Mouse (Mus musculus) adipocyte (in vitro differentiated cells): ENCODE results near the gene Adam22.
A peak's percentile ranks its signal among the peaks of the same experiment; 100 is the strongest.

Source experiments
- DNase-seq: peaks from one replicate; pipeline ENCODE4 v3.0.0-alpha.2; 2016; ENCODE audit warnings: low spot score

Gene Adam22

GRCm38 (mm10) chr5:8164773-8165172 is 203.2 kb downstream of the Adam22 start:
- peak; percentile 51 for DNase-seq

DNA sequence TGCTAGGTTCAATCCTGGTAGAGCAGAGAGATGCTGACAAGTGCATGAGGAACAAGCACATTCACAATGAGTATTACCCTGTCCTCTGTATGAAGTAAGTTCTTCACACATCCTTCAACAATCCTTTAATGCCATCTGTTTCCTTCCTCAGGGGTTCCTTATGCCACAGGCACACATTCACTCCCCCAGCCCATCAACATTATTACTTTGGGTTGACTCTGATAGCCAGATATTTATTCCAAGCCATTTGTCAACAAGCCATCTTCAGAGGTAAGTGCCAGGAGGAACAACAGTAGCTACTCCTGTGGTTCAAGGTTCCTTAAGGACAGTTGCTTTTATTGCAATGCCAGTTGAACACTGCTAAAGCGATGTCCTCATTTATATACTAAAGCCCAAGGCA is 216.3 kb downstream of the Adam22 start:
- DNase-seq: no peak

GRCm38 (mm10) chr5:8146146-8146545 is 221.8 kb downstream of the Adam22 start:
- no peak for DNase-seq

- no peak for DNase-seq
Observed at GRCm38 (mm10) chr5:8145473-8145872, 222.5 kb downstream of the Adam22 start.

- DNase-seq: no peak
Observed at GRCm38 (mm10) chr5:8132546-8132945, 235.4 kb downstream of the Adam22 start.

GRCm38 (mm10) chr5:8131918-8132317 is 236.0 kb downstream of the Adam22 start:
- no peak for DNase-seq

GRCm38 (mm10) chr5:8129750-8130149 is 238.2 kb downstream of the Adam22 start:
- no peak for DNase-seq

GRCm38 (mm10) chr5:8120926-8121325 is 247.0 kb downstream of the Adam22 start:
- no peak for DNase-seq

- DNase-seq: no peak
Observed at GRCm38 (mm10) chr5:8120087-8120486, 247.9 kb downstream of the Adam22 start.

DNA sequence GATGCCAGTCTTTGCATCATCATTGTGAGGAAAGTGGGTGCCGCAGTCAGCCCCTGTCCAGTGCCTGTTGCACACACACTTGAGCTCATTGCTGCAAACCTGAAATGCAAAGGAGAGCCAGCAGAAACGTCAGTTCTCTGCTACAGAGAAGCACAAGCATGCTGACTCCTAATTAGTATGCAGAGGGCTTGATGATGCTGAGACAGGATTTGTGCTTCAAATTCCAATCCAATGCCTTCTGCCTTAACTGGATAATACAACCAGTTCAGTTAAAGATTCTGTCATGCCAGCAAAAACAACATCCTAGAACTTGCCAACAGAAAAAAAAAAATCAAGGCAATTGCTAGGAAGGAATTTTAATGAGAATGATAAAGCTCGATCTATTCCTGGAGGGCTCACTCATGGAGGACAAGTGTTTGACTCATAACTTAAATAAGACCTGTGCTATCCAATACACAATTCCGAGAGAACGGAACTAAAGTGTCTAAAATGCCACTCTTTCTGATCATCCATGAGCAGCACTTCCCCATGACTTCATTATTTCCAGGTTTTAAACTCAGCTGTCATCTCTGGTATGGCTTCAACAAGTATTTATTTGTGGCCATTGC is 251.3 kb downstream of the Adam22 start:
- DNase-seq: no peak

DNA sequence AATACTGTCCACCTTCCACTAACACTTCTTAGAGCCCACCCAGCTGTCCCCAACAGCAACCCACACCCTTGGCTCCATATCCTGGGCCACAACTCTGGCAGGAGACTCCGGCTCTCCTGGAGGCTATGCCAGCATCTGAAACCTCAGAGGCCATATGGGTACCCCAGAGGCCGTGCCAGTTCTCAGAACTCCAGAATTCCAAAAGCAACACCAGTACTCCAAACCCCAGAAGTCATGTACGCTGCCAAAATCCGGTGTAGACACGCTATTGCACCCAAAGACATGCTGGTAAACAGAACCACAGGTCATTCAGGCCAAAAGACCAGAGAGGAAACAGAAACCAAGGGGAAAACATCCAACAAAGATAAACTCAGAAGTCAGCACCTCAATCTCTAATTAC is 255.7 kb downstream of the Adam22 start:
- DNase-seq: no peak

DNA sequence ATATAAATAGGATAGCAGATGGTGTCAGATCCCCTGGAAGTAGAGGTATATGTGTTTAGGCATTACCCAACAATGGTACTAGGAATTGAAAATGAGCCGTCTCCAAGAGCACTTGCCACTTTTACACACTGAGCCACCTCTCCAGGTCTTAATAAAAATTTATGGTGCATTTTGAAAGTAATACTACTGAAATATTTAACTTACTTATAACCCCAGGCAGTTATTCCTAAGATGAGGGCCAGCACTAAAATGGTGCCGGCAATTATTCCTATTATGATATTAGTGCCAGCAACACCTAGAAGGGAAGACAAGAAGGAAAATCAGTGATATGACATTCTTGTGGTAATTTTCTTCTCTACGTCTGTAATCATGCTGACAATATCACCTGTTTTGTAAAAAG is 256.3 kb downstream of the Adam22 start:
- DNase-seq: no peak

DNA sequence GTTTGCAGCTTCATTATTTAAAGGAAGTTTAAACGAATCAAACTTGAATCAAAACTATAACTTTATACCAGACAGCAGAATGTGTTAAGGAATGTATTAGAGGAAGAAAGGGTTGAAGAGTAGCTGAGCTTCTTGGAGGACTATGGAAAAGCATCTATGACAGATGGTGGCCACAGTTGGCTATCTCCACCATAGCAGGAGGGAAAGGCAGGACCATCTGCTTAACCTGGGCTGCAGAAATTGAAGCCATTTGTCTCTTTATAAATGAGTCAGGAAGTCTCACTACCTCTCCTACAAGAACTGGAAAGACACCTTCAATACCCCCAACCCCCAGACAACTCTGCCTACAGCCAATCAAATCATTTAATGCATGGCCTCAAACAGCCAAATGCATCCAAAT is 272.3 kb downstream of the Adam22 start:
- DNase-seq: no peak

DNA sequence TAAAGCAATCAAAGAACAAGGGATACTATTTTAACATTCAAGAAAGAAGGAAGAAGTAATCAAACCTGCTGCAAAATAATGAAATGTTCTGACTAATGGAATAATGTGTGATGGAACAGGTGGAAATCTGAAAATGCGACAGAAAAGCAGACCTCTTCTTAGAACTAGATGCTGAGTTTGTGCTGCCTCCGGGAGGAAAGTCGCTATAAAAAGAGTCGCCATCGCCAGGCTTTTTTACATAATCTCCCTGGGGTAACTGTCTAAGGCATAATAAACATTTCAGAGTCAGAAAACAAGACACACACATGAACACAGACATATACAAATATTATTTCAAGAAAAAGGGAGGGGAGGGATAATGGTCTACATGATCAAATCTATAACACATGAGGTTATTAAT is 273.0 kb downstream of the Adam22 start:
- DNase-seq: no peak

DNA sequence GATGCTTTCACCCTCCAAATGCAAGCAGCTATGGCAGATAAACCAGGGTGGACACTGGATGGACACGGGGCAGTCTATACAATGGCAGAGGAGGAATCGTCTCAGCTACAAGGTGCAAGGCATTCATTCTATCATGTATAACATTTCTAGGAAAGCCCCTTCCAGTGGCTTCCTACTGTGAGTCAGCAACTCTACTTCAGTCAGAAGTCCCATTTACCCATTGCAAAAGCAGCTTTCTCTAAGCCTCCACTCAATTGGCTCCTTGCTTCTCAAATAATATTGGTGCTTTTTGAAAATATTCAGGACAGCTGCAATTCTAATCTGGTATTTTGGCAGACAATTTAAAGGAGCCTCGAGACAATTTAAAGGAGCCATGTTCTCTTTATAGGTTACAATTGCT is 279.8 kb downstream of the Adam22 start:
- DNase-seq: no peak

GRCm38 (mm10) chr5:8085661-8086060 is 282.3 kb downstream of the Adam22 start:
- no peak for DNase-seq

DNA sequence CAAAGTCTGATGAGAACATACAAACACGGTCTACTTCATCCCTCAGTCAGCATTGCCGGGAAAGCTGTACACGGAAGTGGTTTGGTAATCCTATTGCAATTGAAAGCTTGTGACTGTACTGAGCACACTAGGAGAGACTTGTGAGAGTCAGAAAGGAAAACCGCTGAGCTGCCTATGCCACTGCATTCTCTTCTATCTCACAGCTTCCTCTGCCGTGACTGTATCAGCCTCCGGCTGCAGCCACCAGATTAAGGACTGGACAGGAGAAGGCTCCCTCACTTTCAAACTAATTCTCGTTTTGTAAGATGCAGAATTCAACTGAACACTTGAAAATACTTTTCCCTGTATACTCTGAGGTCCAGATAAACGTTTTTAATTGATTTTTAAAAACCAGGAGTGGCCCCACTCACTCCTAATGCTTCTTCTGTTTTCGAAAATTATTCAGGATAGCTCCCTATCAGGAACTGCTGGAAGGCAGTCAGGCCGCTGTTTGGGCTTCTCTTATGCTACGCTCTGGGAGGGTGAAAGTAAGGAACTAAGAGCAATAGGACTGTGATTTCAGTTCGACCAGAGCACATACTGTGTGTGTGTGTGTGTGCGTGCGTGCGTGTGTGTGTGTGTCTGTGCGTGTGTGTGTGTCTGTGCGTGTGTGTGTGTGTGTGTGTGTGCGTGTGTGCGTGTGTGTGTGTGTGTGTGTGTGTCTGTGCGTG is 285.0 kb downstream of the Adam22 start:
- DNase-seq: no peak

GRCm38 (mm10) chr5:8077481-8077880 is 290.5 kb downstream of the Adam22 start:
- no peak for DNase-seq

DNA sequence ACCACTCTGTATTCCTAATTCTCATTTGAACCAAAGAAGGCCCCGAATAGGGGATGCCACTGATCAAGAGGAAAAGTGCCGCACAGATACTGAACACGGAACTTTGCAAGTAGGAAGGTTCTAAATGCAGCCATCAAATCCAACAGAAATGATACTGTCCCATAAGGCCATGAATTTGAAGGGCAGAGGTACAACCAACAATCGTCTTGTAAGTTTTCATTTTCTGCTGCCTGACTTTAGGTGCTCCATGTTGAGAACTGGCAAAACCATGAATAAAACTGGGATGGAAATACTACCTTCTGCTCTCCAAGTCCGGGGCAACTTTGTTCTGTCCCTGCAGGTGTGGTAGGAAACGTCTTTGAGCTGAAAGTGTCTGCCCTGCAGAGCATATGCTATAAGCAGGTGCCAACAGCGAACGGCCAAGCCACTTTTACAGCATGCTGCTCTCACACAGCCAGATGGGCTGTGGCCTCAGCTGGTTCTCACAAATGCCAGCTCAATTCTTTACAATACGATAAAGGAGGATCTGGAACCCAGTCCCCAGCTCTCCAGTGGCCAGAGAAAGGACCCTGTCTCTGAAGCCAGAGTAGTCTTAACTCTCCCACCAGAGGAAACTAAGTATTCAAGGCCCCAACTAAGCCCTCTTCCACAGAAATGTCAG is 293.9 kb downstream of the Adam22 start:
- DNase-seq: no peak

DNA sequence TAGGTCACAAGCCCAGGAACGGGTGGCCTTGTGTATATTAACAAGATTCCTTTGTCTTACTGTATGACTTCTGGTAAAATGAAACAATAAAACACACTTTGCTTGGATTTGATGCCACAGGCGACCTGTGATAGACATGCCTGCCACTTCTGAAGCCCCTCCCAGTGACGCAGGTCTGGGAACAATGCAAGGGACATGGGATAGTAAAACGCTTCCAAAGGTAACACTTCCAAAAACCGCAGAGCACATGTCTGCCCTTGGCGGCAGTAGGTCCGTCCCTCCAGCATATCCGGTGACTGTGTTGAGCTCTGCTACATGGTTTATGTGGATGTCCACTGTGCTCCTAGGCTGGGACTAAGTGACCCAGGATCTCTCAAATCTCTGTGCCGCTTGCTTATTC is 294.6 kb downstream of the Adam22 start:
- DNase-seq: no peak

GRCm38 (mm10) chr5:8063207-8063606 is 304.8 kb downstream of the Adam22 start:
- DNase-seq: no peak

- no peak for DNase-seq
Observed at GRCm38 (mm10) chr5:8062469-8062868, 305.5 kb downstream of the Adam22 start.

DNA sequence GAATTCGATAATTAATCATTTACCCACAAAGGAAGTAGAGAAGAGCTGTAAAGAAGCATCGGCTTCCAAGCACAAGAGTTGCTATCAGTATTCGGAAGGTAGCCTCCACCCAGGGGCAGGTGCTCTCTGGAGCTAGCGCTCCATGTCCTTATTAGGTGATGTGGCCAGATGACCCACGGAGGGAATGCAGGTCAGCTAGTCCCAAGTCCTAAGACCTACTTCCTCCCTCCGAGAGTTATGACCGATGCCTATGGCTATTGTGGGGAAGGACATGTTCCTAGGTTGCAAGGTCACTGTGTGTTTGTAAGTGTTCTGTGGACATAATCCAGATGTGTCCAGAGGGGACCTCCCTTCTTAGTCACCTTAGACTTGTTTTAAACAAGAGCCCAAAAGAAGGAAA is 309.9 kb downstream of the Adam22 start:
- no peak for DNase-seq

DNA sequence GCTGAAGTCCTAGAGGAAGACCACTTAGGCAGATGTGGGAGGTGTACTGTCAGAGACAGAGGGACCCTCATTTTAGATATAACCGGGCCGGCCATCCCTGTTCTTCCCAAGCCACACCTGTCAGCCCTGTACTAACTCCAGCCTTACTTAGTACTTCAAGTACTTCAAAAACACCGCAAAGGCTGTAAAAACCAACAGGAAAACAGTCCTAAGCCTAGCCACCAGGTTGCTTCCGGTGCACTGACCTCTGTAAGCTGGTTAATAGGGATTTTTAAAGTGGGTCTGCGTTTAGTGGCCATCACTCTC is 311.0 kb downstream of the Adam22 start:
- DNase-seq: no peak
